Mouse (Mus musculus): ENCODE measurements around the gene 1500015O10Rik. TPM values are rescaled to one million over a fixed set of nuclear protein-coding genes. Genes with fewer than 3 reads are reported as not detected.

Gene 1500015O10Rik
- polyA plus RNA-seq, 1 experiment: 12.9 TPM

DNA sequence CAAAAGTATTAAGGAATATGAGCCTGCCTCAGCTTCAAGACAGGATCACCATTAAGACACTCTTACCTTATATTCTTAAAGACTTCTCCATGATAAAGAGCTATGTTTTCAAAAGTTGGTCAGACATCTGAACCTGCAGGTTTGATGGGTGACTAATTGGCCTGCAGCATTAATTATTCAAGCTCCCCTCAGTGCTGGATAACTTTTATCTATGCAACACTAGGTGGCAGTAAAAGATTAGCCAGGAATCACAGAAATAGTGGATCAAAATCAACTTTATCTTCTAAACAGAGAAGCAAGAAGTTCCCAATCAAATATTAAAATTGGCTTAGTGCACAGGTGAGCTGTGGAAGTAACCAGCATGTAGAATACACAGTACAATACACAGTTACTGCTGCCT, 29.7 kb downstream of the 1500015O10Rik start:
- no peak for DNase-seq
- Histone ChIP-seq H3K27ac (ENCODE audit: insufficient read depth, low read length) (no peak overlapping the region), H3K4me1 (ENCODE audit: control insufficient read depth, insufficient read depth, low read length) (0 out of 2 replicates have a peak, but pooled peaks cover under 1% of the 10 kb centered on the region), H3K4me3 (replicated peaks; ENCODE audit: insufficient read depth, low read depth, low read length) (no peak overlapping the region), H3K27me3 (ENCODE audit: control insufficient read depth, insufficient read depth, low read length) (no peaks in the 10 kb centered on the region)
- TF ChIP-seq CTCF (IDR thresholded peaks at IDR 0.05; ENCODE audit: borderline replicate concordance, insufficient read depth, low read depth, low read length) (no peak), POLR2A (IDR thresholded peaks at IDR 0.05; ENCODE audit: borderline replicate concordance, insufficient read depth, low read length) (no peak)

DNA sequence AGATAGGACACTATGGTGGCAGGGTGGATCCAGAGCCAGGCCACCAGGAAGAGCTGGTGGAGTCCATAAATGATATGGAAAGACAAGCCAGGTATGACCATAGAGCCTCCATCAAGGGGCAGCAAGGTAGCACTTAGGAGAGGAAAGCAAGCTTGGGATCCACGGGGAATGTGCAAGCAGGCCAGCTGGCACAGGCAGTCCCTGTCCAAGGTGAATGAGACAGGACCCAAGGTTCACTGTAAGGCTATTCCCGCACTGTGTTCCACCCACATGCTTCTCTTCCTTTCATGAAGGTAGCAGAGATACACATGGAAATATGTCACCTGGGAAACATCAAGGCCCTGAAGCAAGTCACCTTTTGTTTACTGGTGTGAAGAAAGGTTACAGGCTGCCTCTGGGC, 34.1 kb downstream of the 1500015O10Rik start:
- H3K27ac ChIP-seq (ENCODE audit: insufficient read depth, low read length): no peak overlapping the region
- WGBS: 62% methylated on average over 2 of the region's 2 CpGs
- TF ChIP-seq CTCF (IDR thresholded peaks at IDR 0.05; ENCODE audit: borderline replicate concordance, insufficient read depth, low read depth, low read length) (no peak), POLR2A (IDR thresholded peaks at IDR 0.05; ENCODE audit: borderline replicate concordance, insufficient read depth, low read length) (no peak)
- no peak for DNase-seq
- H3K27me3 ChIP-seq (ENCODE audit: control insufficient read depth, insufficient read depth, low read length): no peaks in the 10 kb centered on the region
- H3K4me1 ChIP-seq (ENCODE audit: control insufficient read depth, insufficient read depth, low read length): no peaks in the 10 kb centered on the region
- H3K4me3 ChIP-seq (replicated peaks; ENCODE audit: insufficient read depth, low read depth, low read length): no peak overlapping the region

DNA sequence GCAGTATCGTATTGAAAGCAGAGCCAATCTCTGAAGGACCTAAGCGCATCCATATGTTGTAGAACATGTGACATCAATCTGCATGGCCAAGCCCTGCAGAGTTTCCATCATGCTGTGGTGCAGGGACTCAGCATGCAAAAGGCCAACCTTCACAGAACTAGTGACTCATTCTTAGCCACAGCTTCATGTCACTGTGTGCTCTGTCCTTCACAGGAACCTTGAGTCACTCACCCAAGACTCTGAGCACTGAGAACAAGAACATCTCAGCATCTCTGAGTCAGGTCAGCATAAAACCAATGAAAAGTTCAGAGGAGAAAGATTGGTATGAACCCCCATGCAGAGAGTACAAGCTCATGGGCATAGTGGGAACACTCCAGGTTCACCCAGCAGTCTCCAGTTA, 35.9 kb downstream of the 1500015O10Rik start:
- TF ChIP-seq POLR2A (IDR thresholded peaks at IDR 0.05; ENCODE audit: borderline replicate concordance, insufficient read depth, low read length) (no peak), CTCF (IDR thresholded peaks at IDR 0.05; ENCODE audit: borderline replicate concordance, insufficient read depth, low read depth, low read length) (no peak)
- Histone ChIP-seq H3K4me3 (replicated peaks; ENCODE audit: insufficient read depth, low read depth, low read length) (no peak overlapping the region), H3K27me3 (ENCODE audit: control insufficient read depth, insufficient read depth, low read length) (no peaks in the 10 kb centered on the region), H3K4me1 (ENCODE audit: control insufficient read depth, insufficient read depth, low read length) (no peaks in the 10 kb centered on the region), H3K27ac (ENCODE audit: insufficient read depth, low read length) (no peak overlapping the region)
- DNase-seq: no peak
- WGBS: 79% methylated on average over 2 of the region's 2 CpGs

DNA sequence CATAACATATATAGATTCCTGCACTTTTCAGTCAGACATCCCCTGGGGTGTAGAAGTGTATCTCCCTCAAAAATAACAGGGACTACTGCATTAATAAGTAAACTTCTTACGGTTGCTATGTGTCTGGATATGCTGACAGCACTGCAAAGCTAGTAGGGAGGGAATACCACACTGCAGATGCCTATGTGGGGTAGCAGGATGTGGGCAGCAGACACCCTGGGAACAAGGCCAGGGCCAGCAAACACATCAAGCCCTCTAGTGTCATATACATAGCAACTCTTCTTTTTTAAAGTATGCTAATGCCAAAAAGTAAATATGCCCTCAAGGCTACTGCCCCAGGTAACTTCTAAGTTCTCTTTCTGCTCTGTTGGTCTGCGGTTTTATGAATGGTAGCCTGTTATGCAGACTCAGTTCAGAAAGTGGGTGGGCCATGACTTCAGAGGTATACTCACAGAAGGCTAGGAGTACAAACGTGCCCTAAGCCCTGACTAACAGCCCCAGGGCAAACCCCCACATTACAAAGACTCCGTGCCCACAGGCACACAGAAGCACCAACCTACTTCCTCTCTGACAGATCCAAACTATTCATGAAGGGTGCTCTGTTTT, 38.1 kb downstream of the 1500015O10Rik start:
- Histone ChIP-seq H3K27me3 (ENCODE audit: control insufficient read depth, insufficient read depth, low read length) (no peaks in the 10 kb centered on the region), H3K4me3 (replicated peaks; ENCODE audit: insufficient read depth, low read depth, low read length) (no peak overlapping the region), H3K27ac (ENCODE audit: insufficient read depth, low read length) (no peak overlapping the region), H3K4me1 (ENCODE audit: control insufficient read depth, insufficient read depth, low read length) (no peaks in the 10 kb centered on the region)
- WGBS: 78% methylated on average over 4 of the region's 4 CpGs
- DNase-seq: no peak
- no peak for TF ChIP-seq POLR2A (IDR thresholded peaks at IDR 0.05; ENCODE audit: borderline replicate concordance, insufficient read depth, low read length)
- no peak for TF ChIP-seq CTCF (IDR thresholded peaks at IDR 0.05; ENCODE audit: borderline replicate concordance, insufficient read depth, low read depth, low read length)

DNA sequence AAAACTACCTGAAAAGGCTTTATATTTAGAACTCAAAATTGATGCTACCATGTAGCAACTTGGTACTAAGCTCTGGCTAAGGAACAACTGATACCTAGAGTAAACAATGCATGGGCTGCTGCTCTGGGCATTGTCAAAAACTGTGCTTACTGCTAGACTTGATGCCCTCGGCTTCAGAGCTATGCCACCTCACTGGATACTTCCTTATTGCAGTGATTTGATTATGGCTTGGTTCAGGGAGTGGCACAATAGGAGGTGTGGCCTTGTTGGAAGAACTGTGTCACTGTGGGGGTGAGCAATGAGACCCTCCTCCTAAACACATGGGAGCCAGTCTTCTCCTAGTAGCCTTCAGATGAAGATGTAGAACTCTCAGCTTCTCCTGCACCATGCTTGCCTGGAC, 38.9 kb downstream of the 1500015O10Rik start:
- Histone ChIP-seq H3K27ac (ENCODE audit: insufficient read depth, low read length) (no peak overlapping the region), H3K4me1 (ENCODE audit: control insufficient read depth, insufficient read depth, low read length) (no peaks in the 10 kb centered on the region; the same call in 1 of the 2 replicates), H3K4me3 (replicated peaks; ENCODE audit: insufficient read depth, low read depth, low read length) (no peak overlapping the region), H3K27me3 (ENCODE audit: control insufficient read depth, insufficient read depth, low read length) (no peaks in the 10 kb centered on the region)
- WGBS: 65% methylated on average over 1 of the region's 1 CpGs
- no peak for DNase-seq
- no peak for TF ChIP-seq CTCF (IDR thresholded peaks at IDR 0.05; ENCODE audit: borderline replicate concordance, insufficient read depth, low read depth, low read length)
- no peak for TF ChIP-seq POLR2A (IDR thresholded peaks at IDR 0.05; ENCODE audit: borderline replicate concordance, insufficient read depth, low read length)

DNA sequence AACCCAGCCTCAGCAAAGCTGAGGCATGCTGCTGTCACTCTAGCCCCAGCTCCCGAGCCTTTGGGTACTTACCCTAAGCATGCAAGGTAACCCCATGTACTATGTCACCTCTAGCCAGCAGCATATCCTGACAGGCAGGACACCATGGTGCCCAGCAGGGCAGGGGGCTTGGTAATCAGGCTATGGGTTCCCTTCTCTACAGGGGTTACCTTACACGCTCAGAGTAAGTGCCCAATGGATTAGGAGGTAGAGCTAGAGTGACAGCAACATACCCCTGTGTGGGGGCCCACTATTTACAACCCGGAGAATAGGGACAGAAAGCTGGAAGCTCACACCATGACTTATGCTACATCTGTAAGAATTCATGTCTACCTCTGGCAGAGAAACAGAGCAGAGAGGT, 39.6 kb downstream of the 1500015O10Rik start:
- TF ChIP-seq POLR2A (IDR thresholded peaks at IDR 0.05; ENCODE audit: borderline replicate concordance, insufficient read depth, low read length) (no peak), CTCF (IDR thresholded peaks at IDR 0.05; ENCODE audit: borderline replicate concordance, insufficient read depth, low read depth, low read length) (no peak)
- 91% methylated on average over 3 of the region's 3 CpGs for WGBS
- no peak for DNase-seq
- no peaks in the 10 kb centered on the region for H3K27me3 ChIP-seq (ENCODE audit: control insufficient read depth, insufficient read depth, low read length)
- no peak overlapping the region for H3K4me3 ChIP-seq (replicated peaks; ENCODE audit: insufficient read depth, low read depth, low read length)
- H3K27ac ChIP-seq (ENCODE audit: insufficient read depth, low read length): no peak overlapping the region
- H3K4me1 ChIP-seq (ENCODE audit: control insufficient read depth, insufficient read depth, low read length): no peaks in the 10 kb centered on the region; the same call in 1 of the 2 replicates

DNA sequence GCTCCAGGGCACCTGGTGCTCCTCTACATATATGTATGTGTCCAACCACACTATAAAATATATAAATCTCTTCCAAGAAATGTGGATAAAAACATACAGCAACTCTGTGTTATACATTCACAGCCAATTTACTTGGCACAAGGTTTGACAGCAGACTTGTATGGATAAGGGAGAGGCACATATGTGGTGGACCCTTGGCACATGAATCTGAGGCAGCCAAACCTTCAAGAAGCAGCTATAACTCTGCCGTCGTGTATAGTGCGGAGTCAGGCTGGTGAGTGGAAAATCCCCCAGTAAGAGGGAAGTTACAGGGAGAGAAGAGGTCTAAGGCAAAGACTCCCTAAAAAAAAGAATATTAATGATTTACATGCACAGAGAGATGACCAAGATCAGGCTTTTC, 42.3 kb downstream of the 1500015O10Rik start:
- no peak for TF ChIP-seq POLR2A (IDR thresholded peaks at IDR 0.05; ENCODE audit: borderline replicate concordance, insufficient read depth, low read length)
- TF ChIP-seq CTCF (IDR thresholded peaks at IDR 0.05; ENCODE audit: borderline replicate concordance, insufficient read depth, low read depth, low read length): no peak
- Histone ChIP-seq H3K27ac (ENCODE audit: insufficient read depth, low read length) (no peak overlapping the region), H3K27me3 (ENCODE audit: control insufficient read depth, insufficient read depth, low read length) (no peaks in the 10 kb centered on the region), H3K4me3 (replicated peaks; ENCODE audit: insufficient read depth, low read depth, low read length) (no peak overlapping the region), H3K4me1 (ENCODE audit: control insufficient read depth, insufficient read depth, low read length) (peaks cover 3% of the 10 kb centered on the region; the same call in 1 of the 2 replicates)
- WGBS: 72% methylated on average over 3 of the region's 3 CpGs
- no peak for DNase-seq

DNA sequence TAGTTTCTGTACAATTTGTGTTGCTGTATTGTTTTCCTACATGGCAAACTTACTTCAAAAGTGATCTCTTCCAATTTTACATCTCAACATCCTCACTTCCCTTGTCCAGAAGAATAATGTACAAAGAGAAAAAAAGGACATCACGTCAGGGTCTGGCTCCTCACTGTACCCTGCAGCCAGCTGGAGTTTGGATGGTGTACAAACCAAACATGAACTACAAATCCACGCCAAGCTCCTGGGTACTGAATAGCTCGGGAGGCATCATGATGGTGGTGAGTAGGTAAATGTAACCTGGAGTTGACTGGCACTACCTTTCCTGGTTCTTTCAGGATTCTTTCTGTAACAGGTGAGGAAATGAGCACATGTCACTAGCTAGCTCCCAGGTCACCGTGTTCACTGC, 43.7 kb downstream of the 1500015O10Rik start:
- DNase-seq: no peak
- Histone ChIP-seq H3K27ac (ENCODE audit: insufficient read depth, low read length) (no peak overlapping the region), H3K4me1 (ENCODE audit: control insufficient read depth, insufficient read depth, low read length) (peaks cover 3% of the 10 kb centered on the region; the same call in 1 of the 2 replicates), H3K4me3 (replicated peaks; ENCODE audit: insufficient read depth, low read depth, low read length) (no peak overlapping the region), H3K27me3 (ENCODE audit: control insufficient read depth, insufficient read depth, low read length) (no peaks in the 10 kb centered on the region)
- TF ChIP-seq CTCF (IDR thresholded peaks at IDR 0.05; ENCODE audit: borderline replicate concordance, insufficient read depth, low read depth, low read length): no peak
- TF ChIP-seq POLR2A (IDR thresholded peaks at IDR 0.05; ENCODE audit: borderline replicate concordance, insufficient read depth, low read length): no peak
- WGBS: 24% methylated on average over 4 of the region's 4 CpGs

All from cerebellum, adult 2 months (tissue).